Mouse (Mus musculus) lung, postnatal 4 days (tissue): ENCODE data around the gene Relb.

Experiments
- DNase-seq, 2 experiments: peaks; one replicate each; pipeline ENCODE4 v3.0.0; 2021

The Relb gene

DNA sequence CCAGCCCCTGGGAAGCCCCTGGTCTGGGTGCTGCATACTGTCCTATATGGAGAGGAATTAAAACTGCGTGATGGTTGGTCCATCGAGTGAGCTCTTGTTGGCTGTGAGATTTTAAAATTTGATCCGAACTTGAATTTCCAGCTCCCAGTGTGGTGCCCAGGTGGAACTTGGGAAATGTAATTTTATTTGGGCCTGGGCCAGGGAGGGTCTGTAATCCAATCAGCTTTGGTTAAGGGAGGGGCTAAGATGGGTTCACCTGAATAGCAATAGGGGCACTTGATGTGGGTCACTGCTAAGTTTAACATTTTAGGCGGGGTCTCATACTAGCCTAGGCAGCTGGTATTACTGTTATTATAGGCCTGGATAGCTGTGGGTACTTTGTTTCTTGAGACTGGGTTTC lies 50.8 kb downstream of the Relb start:
- DNase-seq: no peak

DNA sequence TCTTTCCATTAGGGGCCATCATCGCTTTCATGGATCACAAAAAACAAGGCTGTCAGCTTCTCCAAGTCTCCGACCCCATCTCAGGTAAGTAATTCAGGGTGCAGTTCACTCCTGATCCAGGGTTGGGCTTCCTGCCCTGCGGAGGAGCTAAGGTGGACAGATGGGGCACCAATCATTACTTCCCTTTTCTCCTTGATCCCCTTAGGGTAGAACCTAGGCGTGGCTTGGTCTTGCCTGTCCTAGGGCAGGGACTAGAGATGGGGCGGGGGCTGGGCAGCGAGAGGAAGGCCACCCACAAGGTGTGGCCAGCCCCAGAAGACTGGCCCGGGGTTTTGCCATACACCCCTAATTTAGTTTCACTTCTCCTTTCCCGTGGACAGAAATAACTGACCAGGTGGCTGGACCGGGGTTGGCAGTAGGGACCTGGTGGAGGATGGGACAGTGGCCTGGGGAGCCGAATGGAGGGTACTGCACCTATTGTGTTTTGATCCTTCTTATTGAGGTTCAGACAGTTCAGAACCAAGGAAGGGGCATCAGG lies 51.3 kb downstream of the Relb start:
- DNase-seq: peak; percentile 52 to 60

DNA sequence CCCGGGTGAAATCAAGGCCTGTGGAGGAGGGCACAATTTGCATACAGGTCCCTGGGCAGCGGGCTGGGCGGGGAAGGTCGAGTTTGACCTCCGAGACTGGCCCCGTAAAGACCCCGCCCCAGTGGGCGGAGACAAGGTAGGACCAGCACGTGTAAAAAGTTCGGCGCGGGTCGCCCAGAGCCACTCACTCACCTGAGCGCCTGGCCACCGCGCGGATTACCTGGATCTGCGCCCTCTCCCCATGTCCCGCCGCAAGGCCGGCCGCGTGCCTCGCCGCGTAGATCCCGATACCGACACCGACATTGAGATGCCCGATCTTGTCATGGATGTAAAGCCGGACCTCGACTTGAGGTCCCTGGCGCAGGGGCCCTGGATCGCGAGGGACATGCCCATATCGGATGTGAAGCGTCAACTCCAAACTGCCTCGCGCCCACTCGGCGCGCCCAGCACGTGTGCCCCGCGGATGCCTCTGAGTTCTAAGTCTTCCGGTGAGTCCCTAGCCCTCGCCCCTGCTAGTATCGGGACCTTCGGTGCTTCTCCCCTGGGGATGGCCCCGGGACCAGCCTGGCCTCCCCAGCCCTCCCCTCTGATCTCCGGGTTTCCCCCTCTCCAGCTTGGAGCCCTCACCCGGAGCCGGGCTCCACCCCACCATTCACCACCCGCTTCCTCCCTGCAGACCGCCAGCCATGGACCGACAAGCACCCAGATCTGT lies 51.9 kb downstream of the Relb start, which contains the start of the genes Zfp296 and Gemin7:
Gene Zfp296, plus strand, starts transcription at position 147 of the 712 bp plus-strand sequence.
Gene Gemin7, minus strand, starts transcription at position 455 of the 712 bp plus-strand sequence.
- peak; percentile 35 to 54 for DNase-seq

DNA sequence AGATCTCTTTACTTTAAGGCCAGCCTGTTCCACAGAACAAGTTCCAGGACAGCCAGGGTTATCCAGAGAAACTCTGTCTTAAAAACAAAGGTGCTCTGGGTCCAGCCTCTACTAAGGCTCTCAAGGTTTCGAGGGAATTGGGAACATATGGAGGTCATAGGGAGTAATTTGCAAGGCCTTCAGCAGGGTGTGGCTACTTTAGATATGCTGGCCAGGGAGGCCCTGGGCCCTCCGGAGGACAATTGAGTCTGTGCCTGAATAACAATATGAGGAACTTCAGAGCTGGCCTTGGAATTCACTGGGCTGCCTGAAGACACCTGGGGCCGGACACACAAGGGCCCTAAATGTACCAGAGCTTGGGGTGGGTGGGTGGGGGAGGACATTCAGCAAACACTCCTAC lies 53.7 kb downstream of the Relb start:
- DNase-seq: no peak

DNA sequence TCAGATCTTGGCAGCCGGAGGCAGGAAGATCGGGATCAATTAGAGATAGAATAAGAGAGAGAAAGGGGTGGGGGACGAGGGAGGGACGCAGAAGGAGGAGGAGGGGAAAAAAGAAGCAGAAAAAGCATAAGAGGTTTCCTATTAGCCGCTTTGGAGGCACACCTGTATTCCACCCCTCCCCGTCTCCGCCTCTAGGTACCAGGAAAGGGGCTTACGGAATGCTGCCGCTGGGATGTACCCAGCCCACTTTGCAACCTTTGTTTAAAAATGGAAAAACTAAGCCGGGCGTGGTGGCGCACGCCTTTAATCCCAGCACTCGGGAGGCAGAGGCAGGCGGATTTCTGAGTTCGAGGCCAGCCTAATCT lies 55.5 kb downstream of the Relb start:
- DNase-seq: no peak

DNA sequence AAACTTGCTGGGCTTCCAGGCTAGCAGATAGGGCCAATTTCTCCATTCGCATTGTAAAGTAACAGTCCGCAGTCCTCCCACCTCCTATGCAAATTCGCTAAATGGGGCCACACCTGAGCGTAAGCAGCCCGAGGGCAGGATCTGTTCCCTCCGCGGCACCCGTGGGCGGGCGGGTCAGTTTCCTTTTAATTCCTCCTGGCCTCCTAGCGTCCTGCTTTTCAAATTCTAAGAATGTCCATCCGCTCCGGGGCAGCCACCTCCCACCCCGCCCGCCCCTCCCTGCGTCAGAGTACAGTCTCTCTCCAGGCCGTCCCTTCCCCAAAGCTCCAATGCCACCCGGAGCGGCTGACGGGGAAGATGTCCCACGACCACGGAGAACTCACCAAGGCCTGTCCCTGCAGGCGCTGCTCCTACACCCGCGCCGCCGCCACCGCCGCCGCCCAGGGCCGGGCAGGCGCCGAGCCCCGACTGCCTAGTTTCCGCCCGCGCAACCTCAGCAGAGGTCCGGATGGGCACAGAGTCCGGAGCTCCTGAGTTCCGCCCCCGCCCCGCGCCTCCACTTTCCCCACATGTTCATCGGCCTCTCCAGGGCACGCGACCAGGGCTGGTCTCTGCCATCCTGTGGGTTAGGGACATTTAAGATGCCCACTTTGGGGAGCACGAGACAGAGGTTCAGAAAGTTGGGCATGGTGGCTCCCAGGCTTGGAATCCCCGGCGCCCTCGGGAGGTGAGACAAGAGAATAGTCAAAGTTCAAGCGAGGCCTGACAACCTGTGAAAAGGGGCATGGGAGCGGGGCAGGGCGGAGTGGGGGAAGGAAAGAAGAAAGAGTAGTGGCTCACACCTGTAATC lies 56.1 kb downstream of the Relb start:
- peak; percentile 89 to 91 for DNase-seq

DNA sequence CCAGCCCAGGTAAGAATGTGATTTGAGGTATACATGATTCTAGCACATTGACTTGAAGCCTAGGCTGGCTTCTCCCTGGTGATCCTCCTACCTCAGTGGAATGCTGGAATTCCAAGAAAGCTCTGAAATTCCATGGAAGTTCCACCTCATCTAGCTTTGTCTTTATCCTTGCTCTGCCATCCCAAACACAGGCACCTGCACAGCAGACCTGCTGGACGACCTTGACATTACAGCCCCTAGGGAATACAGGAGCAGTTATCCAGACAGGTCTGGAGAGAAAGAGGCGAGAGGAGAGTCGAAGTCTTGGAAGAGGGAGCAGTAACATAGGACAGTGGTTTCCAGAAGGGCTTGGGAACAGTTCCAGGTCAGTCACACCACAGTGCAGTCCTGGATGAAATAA lies 59.6 kb downstream of the Relb start:
- DNase-seq: no peak

DNA sequence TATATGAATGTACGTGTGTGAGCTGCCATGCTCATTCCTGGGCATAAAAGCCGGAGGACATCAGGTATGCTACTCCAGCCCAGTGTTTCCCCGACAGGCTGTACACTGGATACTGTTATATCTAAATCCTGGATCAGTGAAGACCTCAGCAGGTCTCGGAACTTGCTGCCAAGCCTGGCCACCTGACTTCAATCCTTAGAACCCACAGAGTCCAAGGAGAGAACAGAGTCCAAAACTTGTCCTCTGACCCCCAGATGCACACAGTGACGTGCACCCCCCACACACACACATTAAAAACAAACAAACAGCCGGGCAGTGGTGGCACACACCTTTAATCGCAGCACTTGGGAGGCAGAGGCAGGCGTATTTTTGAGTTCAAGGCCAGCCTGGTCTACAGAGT lies 61.8 kb downstream of the Relb start:
- no peak for DNase-seq

DNA sequence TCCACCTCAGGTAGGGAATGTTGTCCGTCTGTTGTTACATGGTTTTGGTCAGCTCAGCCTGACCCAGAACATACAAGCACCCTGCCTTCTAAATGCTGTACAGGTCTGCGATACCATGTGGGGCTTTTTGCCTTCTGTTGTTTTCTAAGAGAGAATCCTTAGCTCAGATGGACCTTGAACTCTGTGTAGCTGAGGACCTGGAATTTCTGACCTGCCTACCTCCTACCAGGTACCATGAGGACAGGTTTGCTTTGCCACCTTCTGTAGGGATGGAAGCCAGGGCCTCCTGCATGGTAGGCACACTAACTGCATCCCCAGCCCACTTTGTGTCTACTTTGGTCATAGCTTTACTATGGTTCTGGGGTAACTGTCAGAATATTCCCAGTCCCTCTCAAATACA lies 63.4 kb downstream of the Relb start:
- DNase-seq: no peak

DNA sequence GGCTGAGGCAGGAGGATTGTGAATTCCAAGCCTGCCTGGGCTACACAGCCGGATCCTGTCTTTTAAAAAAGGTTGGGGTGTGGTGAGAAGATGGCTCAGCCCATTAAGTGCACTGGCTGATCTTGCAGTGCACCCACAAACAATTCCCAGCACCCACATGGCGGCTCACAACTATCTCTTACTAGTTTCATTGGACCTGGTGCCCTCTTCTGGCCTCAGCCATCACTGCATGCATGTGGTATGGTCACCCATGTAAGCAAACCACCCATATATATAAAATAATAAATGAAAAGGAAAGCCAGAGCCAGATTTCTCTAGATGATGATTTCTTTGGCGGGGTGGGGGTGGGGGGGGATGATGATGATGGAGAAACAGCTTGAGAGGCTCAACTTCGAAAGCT lies 64.8 kb downstream of the Relb start:
- no peak for DNase-seq

DNA sequence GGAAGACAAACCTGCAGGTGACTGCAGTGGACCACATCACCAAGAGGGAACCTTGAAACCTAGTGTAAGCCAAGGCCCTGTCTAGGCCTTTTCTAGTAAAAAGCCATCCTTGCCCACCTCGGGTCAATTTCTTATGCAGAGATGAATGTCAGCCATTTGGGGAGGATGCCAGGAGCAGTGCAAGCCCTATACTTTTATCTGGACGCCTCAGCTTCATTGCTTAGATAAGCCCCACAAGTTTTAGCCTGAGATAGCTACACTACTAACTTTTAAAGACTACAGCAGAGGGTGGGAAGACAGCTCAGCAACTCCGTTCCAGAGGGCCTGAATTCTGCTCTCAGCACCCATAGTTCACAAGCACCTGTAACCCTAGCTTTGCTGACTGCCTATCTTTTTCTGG lies 65.4 kb downstream of the Relb start:
- DNase-seq: no peak

DNA sequence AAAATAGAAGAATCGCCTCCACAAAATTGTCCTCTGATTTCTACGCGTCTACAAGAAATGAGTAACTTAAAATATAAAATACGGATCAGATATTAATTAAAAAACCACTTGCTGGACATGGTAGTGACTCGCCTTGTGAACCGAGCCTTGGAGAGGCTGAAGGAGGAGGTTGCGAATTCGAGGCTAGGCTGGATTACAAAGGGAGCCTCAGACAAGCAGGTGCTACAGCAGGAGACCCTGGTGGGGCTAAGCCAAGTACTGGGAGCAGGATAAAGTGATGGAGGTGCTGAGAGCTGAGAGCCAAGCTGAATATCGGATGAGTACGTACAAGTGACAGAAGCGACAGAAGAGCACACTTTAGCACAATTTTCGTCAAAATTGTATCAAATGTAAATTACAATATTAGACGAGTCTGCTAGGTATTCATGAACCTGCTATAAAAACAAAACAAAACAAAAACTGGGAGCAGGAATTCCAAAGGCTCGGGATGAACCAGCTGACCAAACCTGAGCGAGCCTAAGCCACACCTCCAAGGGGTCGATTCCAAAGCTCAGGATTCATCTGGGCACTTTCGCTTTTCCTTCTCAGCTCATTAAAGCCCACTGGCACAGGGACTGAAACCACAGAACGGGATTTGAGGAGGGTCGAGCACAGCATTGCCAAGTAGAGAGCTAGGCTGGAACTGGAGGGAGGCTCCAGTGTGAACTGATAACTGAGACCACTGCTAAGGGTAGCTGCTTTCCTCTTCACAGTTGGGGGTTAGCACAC lies 66.4 kb downstream of the Relb start, which contains the start of gene Ppp1r37:
Gene Ppp1r37, minus strand, starts transcription at position 434 of the 768 bp plus-strand sequence.
- DNase-seq: no peak

DNA sequence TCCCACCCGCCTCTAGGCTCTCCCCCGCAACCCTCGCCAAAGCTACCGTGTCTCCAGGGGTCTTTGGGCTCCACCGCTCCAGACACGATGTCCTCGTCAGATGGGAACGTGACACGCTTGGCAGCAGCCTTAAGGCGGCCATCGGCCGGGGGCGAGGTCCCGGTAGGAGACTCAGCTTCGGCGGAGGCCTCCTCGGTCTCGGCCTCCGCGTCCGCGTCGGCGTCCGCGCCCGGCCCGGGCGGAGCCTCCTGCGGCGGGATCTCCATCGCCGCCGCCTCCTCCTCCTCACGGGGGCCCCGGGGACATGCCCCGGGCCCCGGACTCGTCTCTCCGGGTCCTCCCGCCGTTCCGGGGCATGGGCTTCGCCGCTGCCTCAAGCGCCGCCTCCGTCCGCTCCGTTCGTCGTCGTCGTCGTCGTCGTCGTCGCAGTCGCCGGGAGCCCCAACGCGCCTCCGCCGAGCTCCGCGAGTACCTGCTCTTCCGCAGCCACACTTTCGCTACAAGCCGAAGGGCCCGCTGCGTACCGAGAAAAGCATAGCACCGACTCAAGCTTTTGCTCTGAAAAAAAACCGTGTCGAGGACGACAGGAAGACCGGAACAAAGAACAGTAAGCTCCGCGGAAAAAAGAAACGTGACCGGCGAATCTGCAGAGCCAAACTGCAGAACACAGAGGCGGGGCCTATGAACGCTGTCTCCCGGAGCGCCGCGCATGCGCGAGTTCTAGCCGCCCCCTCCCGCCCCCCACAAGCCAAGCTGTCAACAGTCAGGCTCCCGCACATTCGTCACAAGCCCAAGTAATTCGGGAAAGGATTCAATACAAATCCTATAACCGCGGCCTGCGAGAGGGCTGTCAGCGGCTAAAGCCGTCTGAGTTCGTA lies 67.2 kb downstream of the Relb start:
- peak; percentile 91 to 93 for DNase-seq

DNA sequence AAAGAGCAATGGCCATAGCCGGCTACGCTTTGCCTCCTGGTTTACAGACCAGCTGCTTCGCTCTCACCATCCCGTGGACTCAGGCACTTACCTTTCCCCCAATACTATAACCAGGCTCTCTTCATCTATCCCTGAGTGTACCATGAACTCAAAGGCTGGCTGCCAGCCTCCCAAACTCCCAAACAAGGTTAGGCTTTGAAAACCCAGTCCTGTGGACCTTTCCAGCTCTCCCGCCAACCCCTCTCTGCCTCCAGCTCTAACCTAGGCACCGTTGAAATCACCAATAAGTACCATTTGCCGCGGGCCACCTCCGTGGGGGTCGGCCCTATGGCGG lies 67.8 kb downstream of the Relb start:
- no peak for DNase-seq

DNA sequence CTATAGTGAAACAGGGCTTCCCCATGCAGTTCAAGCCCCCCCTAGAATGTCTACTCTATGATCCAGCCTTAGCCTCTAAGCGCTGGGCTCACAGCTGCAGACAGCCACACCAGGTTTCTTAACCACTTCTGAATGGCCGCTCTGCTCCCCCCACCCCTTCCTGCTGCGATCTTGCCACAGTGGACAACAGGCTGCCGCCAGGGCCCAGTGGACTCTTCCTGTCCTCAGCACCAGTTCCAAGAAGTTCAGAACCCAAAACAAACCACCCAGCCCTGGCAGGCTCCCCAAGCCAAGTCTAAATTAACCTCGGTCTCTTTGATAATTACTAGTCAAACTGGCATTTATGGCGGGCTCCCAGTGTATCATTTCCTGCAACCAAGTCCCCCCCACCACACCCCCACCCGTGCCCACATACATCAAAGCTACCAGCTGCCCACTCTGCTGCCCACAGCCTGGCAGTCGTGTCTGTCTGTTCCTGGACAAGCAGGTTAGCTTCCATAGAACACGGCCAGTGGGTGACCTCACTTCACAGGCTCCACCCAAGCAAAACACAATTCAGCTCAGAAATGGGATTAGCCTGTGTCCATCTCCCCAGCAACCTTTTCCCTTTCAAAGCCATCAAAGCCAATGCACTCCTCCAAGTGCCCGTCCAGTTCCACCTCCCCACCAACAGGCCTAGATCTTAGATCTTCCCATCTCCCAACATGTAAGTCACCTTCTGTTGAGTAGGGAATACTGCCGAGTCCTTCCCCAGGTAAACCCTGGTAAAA lies 68.6 kb downstream of the Relb start:
- DNase-seq: peak in 1 of 2 experiments; percentile 46

DNA sequence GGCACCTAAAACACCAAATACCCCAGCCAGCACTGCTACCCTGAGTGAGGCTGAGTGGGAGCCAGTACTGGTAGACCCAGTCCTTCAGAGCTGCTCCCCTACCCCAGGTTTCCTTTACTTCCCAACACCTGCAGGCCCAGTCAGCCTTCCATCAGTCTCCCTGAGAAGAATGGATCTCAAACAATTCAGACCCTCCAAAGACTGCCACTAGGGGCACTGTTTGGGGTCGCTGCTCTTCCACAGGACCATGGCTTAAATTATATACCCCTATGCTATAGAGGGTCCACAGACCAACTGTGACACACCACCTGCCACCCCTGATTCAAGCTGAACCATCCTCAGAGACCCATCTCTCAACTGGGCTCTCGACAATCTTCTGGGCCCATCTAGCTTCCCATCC lies 70.3 kb downstream of the Relb start:
- no peak for DNase-seq

DNA sequence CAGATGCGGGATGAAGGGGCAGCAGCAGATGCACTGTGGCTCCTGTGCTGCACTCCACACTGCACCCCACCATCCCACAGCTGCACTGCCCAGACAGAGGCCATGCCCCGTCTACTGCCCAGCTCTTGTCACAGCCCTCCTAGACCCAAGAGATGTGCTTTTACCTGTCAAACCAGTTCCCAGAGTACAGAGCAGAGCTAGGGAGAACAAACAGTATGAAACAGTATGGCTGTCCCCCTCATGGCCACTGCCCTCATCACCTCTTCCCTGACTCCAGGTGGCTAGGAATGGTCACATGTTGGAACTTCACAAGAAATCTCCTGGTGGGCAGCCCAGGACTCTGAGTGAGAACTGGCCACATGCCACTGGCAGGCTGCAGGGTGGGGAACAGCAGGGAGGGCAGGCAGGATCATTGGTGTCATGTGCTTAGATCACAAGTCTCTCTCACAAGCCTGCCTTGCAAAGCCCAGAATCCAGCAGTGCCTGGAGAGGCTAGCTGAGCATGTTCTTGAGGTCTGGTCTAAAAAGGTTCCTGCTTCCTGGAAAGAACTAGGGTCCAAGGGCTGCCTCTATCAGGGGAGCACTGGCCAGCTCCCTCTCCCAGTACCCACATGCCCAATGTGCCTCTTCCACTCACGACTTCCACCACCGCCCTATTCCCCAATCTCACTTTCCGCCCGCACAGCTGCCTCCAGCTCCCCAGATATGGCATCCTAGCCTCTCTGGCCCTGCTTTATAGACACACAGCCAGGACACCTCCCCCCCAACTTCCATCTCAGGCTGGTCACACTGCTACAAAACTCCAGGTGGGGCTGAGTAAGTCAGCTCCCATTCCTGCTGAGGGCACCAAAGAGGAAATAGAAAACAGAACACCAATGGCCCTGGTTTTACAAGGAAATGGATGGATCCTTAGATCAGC lies 71.0 kb downstream of the Relb start:
- peak in 1 of 2 experiments; percentile 73 for DNase-seq

DNA sequence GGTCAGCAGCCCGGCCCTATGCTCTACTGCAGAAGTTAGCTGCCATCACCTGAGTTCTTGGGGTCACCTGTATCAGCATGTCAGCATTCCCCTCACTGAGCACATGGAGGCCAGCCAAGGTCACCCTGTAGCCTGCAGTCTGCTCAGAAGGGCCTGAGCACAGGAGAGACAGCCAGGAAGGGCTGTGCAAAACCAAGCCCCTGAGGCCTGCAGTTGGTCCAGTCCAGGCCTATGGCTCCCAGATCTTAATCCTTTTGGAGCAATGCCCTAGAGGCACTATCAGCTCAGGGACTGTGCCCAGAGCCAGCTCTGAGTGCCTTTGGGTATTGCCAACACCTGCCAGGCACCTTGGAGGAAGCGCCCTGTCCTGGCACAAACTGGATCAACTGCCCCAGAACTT lies 72.2 kb downstream of the Relb start:
- no peak for DNase-seq
